Mouse (Mus musculus) CD4-positive, CD25-positive, alpha-beta regulatory T cell, adult 2 months (primary cell): Measurements from ENCODE around the gene Fbf1.
A peak's percentile ranks its signal among the peaks of the same experiment; 100 is the strongest.
"Not testable (repeated sequence)": the region's sequence is repeated elsewhere in the genome, so short reads cannot be mapped to it uniquely, and the experiment has no call there.

Source experiments
- DNase-seq: peaks from one replicate; pipeline ENCODE4 v3.0.0-alpha.2; 2012; ENCODE audit warnings: low read depth, low spot score

Gene Fbf1

DNA sequence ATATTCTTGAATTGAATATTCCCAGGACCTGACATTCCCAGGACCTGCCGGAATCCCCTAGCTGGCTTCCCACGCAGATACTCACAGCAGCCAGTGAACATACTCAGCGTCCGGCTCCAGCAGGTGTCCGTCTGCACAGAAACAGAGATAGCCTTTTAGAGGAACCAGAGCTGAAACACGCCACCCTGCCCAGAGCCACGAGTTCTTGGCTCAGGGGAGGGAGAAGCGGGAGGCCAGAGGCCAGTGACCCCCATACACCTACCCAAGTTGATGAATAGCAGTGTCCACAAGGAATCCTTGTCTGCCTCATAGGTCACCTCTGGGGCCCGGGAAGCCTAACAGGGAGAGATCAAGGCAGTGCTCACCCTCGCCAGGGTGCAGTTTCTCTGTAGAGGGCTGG, 33.8 kb downstream of the Fbf1 start:
- no peak for DNase-seq

DNA sequence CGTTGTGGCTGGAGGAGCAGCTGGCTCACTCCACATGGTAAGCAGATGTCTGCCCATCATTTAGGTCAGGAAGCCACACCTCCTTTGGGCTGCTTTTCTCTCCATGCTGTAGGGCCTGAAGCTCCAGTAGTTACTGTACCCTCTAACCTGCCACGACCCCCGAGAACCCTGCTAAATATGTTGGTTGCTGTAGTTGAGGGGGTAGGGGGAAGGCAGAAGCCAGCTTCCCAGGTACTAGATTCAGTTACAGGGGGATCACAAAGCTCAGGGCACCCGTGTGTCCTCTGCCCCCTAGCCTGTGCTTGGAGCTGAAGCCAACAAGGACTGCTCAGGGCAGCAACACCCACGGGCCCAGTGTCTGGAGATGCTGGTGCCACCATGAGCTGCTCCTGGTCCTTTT, 34.5 kb downstream of the Fbf1 start:
- DNase-seq, result no peak

DNA sequence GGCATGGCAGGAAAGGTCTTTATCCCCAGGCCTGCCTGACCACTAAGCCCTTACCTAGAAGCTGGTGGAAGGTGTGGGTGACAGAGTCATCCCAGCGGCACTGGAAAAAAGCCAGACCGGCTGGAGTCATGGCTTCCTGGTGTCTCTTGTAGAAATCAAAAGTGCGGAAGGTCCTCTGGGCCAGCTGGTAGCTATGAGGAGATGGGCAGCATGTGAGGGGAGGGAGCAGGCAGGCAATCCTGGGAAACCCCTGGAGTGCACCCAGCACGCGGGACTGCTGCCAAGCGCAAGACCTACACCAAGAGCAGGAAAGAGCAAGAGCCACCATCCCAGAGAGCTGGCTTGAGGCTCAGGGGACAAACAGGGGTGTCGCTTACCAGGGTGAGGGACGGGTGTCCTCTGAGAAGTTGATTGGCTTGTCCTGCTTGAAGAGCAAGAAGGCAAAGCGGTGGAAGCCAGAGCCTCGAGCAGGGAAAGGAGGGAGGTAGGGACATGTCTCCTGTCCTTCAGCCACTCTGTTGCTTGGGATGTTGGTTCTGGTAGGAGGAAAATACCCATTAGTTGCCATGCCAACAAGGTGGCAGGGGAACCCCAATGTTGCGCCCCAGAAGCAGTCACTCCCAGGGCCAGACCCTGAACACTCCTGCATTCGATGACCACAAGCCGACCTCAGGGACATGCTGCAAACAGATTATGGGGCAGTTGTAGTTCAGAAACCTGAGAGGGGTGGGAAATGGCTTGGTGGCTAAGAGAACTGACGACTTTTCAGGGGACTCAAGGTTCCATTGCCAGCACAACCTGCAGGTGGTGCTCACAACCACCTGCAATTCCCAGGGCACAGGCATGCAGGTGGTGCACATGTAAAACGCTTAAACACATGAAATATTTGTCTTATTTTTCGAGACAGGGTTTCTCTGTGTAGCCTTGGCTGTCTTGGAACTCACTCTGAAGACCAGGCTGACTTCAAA, 35.3 kb downstream of the Fbf1 start:
- DNase-seq, result peak; percentile 56

DNA sequence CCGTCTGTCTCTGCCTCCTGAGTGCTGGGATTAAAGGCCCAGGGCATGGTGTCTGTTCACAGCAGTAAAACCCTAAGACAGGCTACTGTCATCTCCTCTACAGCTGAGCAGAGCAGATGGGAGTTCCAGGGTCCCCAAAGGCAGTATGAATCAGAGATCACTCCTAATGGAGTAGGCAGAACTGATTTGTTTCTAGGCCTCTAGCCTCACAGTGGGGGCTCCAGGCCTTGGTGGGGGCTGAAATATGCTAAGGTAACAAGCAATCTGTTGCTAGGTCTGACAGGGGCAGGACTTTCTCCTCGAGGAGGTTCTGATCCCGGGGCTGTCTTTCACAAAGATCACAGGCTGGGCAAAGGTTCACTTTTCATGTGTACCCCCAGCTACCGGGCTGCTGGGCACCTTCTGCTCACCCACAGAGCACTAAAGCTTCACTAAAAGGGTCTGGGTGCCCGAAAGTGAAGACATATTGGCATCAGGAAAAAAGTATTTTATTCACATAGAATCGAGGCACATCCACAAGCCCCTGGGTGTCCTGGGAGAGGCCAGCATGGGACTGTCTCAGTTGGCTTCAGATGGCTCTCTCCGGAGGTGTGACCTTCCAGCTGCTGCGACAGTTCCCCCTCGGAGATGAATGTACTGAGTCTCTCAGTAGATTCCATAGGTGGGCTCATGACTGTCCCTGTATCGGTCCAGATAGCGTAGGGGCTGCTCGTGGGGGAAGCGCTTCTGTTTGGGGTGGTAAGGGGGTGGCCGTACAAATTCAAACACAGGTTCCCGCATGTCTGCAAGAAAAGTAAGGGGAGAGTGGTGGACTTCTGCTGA, 36.4 kb downstream of the Fbf1 start:
- no peak for DNase-seq

DNA sequence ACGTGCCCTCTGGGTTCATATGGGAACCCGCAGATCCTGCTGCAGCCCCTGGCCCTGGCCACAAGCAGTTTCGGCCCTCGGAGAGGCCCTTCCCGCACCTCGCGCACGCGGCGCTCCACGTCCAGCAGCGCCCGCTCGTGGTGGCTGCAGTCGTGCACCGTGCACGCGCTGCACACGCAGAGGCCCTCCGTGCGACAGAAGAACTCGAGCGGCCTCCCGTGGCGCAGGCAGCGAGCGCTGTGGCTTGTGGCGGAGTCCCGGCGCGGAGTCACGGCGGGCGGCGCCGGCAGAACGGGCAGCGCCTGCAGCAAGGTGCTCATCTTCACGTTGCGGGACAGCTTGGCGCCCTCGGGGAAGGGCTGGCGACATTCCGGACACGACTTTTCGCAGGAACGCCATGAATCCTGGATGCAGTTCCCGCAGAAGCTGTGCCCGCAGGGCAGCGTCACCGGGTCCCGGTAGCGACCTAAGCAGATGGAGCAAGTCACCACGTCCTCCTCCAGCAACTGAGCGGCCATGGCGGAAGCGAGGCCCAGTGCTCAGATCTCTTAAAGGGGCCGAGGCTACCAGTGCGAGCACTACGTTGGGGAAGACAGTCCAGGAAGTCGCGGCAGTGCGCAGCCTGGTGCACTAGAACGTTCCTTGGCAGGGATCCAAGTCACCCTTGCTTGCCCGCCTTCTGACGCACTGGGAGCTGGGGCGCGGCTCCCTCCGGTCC, 37.3 kb downstream of the Fbf1 start, which contains the start of gene Trim65:
Gene Trim65 (minus strand): TSS at position 641 of the 718 bp plus-strand sequence.
- peak; percentile 97 for DNase-seq

DNA sequence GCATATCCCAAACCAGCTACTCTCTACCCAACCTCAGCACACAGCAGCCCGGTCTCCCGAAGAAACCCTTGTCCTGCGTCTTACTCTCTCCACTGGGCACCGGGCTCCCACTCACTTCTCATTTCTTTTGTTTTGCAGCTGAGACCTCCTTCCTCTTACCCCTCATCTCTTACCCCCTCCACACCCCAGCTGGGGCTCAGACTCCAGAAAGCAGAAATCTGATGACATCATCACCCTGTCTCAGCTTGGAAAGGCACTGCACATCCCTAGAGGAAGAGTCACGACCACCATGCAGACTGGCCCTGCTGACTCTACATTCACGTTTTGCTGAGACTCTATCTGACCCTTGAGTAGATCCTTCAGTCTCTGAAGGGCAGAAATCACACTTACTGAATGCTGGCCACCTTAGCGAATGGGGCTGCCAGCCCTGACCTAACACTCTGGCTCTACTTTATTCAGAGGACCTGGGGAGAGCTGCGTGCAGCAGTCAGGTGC, 37.9 kb downstream of the Fbf1 start:
- no peak for DNase-seq

DNA sequence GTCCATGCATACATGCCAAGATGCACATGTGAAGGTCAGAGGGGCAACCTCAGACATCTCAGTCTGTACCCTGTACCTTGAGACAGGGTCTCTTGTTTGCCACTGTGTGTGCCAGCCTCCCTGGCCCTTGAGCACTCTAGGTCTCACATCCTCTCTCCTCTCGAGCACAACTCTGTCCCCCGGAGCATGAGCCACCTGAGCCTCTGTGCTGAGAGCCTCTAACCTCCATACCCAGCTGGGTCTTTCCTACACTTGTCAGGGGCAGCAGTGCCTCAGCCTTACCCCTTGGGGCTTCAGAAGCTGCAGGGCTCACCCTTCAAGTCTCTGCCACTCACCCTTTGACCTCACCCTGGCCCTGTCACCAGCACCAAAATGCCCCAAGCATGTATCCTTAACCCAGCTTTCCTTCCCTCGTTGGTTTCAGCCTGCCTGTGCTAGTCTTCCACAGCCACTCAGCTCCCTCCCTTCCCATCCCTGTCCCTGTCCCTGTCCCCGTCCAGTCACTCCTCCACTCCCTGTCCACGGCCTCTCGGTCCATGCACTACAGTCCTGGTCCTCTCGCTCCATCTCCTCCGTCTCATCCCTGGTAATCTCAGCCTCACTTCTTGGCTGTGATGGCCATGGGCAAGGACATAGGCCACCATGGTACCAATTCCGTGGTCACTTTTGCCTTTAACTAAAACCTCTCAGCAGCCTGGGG, 38.7 kb downstream of the Fbf1 start:
- no peak for DNase-seq

DNA sequence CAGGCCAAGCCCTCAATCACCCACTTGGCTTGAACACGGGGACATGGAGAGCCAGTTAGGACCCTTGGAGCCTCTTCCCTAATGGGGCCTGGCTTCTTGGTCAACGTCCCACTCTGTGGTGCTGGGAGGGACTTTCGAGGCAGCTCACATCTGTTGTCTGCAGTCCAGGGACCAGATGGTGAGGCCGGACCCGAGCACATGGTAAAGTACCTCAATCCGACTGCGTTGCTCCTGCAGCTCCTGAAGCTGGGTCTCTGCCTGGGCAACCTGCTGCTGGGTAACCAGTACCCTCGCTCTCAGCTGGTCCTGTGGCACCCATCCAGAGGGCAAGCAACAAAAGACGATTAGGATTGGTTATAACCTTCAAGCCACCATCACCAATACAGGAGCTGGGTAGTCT, 40.0 kb downstream of the Fbf1 start:
- DNase-seq, result no peak

DNA sequence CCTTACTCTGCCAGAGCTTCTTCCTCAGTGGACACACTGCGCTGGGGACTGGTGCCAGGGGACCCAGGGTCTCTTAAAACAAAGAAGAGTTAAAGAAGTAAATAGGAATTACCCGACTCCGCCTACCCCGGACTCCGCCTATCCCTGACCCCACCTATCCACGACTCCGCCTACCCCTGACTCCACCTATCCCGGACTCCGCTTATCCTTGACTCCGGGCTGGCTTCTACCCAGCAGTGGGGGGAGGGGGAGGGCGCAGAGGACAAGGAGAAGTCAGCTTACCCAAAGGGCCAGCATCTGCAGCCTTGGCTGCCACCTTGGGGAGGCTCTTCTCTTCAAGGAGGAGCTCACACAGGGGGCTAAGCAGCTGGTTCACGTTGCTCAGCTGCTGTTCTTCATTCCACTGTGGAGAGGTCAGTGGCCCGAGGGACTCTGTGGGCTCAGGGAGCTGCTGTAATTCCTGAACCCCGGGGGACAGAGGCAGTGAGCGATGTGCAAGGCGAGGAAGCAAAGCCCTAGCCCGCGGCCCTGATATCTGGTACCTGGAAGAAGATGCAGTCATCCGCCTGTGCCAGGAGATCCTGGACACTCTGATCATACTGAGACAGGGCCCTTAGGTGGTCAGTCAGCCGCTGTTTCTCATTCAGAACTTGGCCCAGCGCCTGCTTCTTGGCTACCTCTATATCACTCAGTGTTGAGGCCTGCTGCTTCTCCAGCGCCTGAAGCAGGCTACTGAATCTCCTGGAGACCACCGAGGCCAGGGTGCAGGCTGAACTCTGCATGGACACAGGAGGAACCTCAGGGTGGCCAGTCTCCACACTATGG, 40.6 kb downstream of the Fbf1 start, which contains the start of gene Trim47:
Gene Trim47 (minus strand): TSS at position 55 of the 825 bp plus-strand sequence.
- DNase-seq, result no peak

DNA sequence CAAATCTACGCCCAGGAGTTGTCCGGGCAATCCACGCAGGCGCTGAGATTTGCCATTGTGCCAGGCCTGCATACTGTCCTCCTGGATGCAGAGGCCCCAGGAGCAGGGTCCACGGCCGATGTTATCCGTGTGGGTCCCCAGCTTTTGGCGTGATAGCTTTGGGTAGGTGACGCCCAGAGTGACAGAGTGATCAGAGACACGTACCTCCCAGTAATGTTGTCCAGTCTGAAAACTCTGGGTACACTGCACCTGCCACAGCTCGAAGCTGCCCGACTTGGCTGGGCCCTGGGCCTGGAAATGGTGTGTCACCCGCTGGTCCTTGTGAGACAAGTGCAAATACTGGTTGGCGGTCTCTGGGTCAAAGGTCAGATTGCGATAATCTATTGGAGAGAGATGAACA, 41.7 kb downstream of the Fbf1 start:
- DNase-seq, result no peak

DNA sequence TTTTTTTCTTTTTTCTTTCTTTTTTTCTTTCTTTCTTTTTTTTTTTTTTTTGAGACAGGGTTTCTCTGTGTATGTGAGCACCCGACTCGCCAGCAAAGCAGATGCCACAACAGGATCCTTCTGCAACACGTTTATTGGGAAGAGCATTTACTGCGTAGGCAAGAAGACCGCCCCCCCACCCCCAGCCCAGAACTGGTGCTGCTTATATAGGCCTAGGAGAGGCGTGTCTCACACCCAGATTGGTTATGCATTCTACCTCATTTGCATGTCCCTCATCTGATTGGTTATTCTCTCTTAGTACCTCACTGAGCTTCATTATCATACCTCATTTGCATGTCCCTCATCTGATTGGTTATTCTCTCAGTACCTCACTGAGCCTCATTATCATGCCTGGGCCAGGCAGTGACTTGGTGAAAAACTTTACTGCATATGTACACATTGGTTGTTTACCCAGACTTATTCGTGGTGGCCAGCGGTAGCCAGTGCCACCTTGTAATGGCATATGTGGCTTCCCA, 46.2 kb downstream of the Fbf1 start:
- not testable (repeated sequence) for DNase-seq

DNA sequence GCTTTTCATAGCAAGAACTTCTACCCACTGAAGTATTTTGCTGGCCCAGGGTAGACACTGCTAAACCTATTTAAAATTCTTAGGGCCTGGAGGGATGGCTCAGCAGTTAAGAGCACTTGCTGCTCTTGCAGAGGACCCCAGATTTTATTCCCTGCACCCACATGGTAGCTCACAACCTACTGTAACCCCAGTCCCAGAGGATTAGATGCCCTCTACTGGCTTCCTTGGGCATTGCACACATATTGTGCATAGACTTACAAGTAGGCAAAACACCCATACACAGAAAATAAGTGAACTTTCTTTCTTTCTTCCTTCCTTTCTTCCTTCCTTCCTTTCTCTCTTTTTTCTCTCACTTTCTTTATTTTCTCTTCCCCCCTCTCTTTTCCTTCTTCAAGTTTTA, 50.1 kb downstream of the Fbf1 start:
- peak; percentile 35 for DNase-seq

DNA sequence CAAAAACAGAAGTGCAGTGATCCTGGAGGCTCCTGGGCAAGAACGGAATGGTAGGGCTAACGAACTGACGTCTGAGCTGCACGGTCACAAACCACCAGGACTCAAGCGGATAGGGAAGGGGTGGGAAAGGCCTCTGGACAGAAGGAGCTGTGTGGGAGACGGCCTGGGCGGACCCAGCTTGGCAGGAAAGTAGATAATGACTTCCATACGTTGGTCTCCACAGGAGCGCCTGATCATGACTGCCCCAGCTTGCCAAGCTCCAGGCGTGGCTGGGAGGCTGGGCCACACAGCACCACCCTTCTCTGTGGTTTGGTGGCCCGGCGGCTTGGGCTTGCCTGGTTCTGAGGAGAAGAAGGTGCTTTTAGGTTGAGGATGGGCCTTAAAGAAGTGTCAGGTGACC, 50.7 kb downstream of the Fbf1 start:
- no peak for DNase-seq

DNA sequence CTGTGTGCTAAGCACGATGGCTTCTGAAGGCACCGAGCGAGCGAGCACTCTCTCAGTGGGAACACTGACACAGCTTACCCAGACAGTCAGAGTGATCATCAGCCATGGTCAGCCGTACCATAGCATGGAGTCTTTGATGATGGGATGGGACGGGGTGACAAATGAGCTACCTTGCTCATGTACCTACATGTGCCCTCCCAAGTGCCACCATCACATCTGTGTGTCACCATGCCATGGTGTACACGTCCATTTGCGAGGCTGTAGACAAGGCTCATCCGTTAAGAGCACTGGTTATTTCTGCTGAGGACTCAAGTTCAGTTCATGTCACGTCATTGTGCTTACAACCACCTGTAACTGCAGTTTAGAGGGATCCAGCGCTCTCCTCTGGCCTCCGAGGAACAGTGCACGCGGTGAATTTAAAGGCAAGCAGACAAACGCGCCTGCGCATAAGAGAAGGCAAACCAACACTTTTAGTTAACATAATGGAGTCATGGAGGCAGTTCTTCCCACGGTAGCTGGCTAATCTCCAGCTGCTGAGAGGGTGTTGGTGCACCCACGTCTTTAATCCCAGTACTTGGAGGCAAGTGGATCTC, 56.3 kb downstream of the Fbf1 start:
- DNase-seq, result no peak

DNA sequence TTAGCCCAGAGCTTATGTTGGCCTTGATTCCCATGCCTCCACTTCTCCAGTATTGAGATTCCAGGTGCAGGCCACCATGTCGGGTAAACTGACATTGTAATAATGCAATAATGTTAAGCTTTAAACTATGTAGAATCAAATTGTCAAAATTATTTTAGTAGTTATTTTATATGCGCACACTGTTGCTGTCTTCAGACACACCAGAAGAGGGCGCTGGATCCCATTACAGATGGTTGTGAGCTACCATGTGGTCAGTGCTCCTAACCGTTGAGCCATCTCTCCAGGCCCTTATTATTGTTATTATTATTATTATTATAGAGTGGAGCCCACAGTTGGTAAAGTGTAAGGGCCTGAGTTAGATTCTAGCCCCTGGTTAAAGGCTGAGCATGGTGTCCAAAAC, 56.9 kb downstream of the Fbf1 start:
- DNase-seq, result no peak

DNA sequence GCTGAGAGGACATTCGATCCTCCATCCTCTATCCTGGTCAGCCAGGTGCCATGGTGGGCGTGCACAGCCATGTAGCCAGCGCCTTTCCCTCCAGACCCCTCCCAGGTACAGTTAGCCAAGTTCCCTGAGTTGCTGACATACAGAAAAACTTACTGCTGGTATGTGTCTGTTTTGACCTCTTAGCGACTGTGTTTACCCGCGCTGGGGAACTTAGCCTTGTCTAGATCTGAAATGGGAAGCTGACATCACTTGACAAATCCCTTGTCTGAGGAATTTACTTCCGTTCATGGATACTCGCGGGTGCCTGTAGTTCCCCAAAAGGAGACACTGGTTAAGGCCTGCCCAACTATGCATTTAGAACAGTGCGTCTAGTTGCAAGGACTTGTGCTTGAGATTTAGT, 57.4 kb downstream of the Fbf1 start:
- no peak for DNase-seq

DNA sequence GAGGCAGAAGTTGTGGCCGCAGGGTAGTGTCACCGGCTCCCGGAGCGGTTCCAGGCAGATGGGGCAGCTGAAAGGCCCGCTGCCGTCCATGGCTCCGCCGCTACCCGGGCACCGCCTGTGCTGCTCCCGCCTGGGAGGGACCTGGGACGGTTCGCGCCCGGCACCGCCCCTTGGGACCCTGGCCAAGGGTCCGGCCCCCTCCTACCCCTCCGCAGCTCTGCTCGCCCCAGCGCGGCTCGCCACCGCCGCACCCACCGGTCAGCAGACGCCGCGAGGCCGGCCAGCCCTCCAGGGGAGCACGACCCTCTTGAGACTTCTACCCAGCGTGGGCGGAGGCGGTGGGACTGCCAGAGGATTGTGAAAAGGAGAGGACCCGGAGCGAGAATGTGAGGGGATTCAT, 57.8 kb downstream of the Fbf1 start:
- no peak for DNase-seq

DNA sequence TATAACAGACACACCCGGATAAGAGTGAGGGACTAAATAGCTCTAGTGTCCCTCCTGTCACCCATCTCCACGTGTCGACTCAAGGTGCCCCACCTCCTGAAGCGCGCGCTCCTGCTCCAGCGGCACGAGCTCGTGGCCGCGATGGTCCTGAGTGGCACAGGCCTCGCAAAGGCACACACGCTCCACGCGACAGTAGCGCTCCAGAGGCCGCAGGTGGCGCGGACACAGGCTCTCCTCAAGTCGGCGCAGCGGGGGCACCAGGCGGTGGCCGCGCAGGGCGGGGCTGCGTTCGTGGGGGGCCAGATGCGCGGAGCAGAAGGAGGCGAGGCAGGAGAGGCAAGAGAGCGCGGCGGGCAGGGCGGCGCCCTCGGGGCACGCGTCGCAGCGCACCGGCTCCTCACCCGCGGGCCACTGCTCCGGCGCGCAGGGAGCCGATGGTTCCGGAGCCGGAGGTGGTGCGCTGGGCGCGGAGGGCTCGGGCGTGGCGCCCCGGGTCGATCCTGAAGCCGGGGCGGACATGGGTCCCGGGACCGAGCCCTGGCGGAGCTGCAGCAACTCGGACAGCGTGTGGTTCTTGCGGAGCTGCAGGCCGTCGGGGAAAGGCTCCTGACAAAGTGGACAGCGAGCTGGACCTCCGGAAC, 58.4 kb downstream of the Fbf1 start:
- no peak for DNase-seq
